Mouse (Mus musculus): ENCODE measurements at regions not wholly inside any gene's neighbourhood (a gene's known extent, or its start where the extent isn't known, plus 50 kb on each side); places are given as distances from the start of the nearest gene placed in this dataset.

- DNase-seq (ENCODE audit: low spot score in 2 of 2): peak; percentile 33 to 38
These were observed 231.2 kb upstream of the N4bp1 start for GRCm38 (mm10) chr8:87116190-87116765.

GRCm38 (mm10) chr8:87112355-87112754 is 227.3 kb upstream of the N4bp1 start:
- DNase-seq (ENCODE audit: low spot score in 2 of 2): no peak

GRCm38 (mm10) chr8:87105106-87105505 is 220.0 kb upstream of the N4bp1 start:
- DNase-seq (ENCODE audit: low spot score in 2 of 2): no peak

GRCm38 (mm10) chr8:87095211-87095610 is 210.2 kb upstream of the N4bp1 start:
- no peak for DNase-seq (ENCODE audit: low spot score in 2 of 2)

GRCm38 (mm10) chr8:87094685-87095084 is 209.6 kb upstream of the N4bp1 start:
- DNase-seq (ENCODE audit: low spot score in 2 of 2): no peak

GRCm38 (mm10) chr8:87093716-87094115 is 208.7 kb upstream of the N4bp1 start:
- DNase-seq (ENCODE audit: low spot score in 2 of 2): no peak

GRCm38 (mm10) chr8:87093081-87093480 is 208.0 kb upstream of the N4bp1 start:
- peak; percentile 53 to 54 for DNase-seq (ENCODE audit: low spot score in 2 of 2)

GRCm38 (mm10) chr8:87087451-87088095 is 202.5 kb upstream of the N4bp1 start:
- DNase-seq (ENCODE audit: low spot score in 2 of 2): no peak

GRCm38 (mm10) chr8:87078260-87078659 is 193.2 kb upstream of the N4bp1 start:
- DNase-seq (ENCODE audit: low spot score in 2 of 2): no peak

GRCm38 (mm10) chr8:87075921-87076320 is 190.9 kb upstream of the N4bp1 start:
- peak in 1 of 2 experiments; percentile 32 for DNase-seq (ENCODE audit: low spot score in 2 of 2)

GRCm38 (mm10) chr8:87071224-87071623 is 186.2 kb upstream of the N4bp1 start:
- no peak for DNase-seq (ENCODE audit: low spot score in 2 of 2)

GRCm38 (mm10) chr8:87067106-87067505 is 182.0 kb upstream of the N4bp1 start:
- no peak for DNase-seq (ENCODE audit: low spot score in 2 of 2)

- no peak for DNase-seq (ENCODE audit: low spot score in 2 of 2)
These were observed 179.7 kb upstream of the N4bp1 start for GRCm38 (mm10) chr8:87064768-87065167.

GRCm38 (mm10) chr8:87064250-87064747 is 179.2 kb upstream of the N4bp1 start:
- DNase-seq (ENCODE audit: low spot score in 2 of 2): peak; percentile 52 to 56

- no peak for DNase-seq (ENCODE audit: low spot score in 2 of 2)
These were observed 178.5 kb upstream of the N4bp1 start for GRCm38 (mm10) chr8:87063588-87063987.

- no peak for DNase-seq (ENCODE audit: low spot score in 2 of 2)
These were observed 164.7 kb upstream of the N4bp1 start for GRCm38 (mm10) chr8:87049746-87050145.

GRCm38 (mm10) chr8:87049196-87049595 is 164.1 kb upstream of the N4bp1 start:
- no peak for DNase-seq (ENCODE audit: low spot score in 2 of 2)

- DNase-seq (ENCODE audit: low spot score in 2 of 2): no peak
These were observed 161.5 kb upstream of the N4bp1 start for GRCm38 (mm10) chr8:87046590-87046989.

- DNase-seq (ENCODE audit: low spot score in 2 of 2): no peak
These were observed 158.0 kb upstream of the N4bp1 start for GRCm38 (mm10) chr8:87043016-87043415.

GRCm38 (mm10) chr8:87037620-87038380 is 152.7 kb upstream of the N4bp1 start:
- DNase-seq (ENCODE audit: low spot score in 2 of 2): peak in 1 of 2 experiments; percentile 24

- DNase-seq (ENCODE audit: low spot score in 2 of 2): no peak
These were observed 150.9 kb upstream of the N4bp1 start for GRCm38 (mm10) chr8:87035996-87036395.

GRCm38 (mm10) chr8:87028171-87028570 is 143.1 kb upstream of the N4bp1 start:
- DNase-seq (ENCODE audit: low spot score in 2 of 2): no peak

GRCm38 (mm10) chr8:87025946-87026345 is 140.9 kb upstream of the N4bp1 start:
- DNase-seq (ENCODE audit: low spot score in 2 of 2): no peak
